Mouse (Mus musculus): ENCODE results near the gene Col9a1.

The Col9a1 gene

GRCm38 (mm10) chr1:24211621-24212385 lies 34.4 kb downstream of the Col9a1 start:
- no peak for ATAC-seq (ENCODE audit: insufficient number of reproducible peaks, low FRiP score, low TSS enrichment)

- no peak for ATAC-seq (ENCODE audit: insufficient number of reproducible peaks, low FRiP score, low TSS enrichment)
These were observed 41.6 kb downstream of the Col9a1 start for GRCm38 (mm10) chr1:24219041-24219440.

- ATAC-seq (ENCODE audit: insufficient number of reproducible peaks, low FRiP score, low TSS enrichment), result no peak
These were observed 44.8 kb downstream of the Col9a1 start for GRCm38 (mm10) chr1:24222231-24222630.

GRCm38 (mm10) chr1:24222981-24223612 lies 45.7 kb downstream of the Col9a1 start:
- ATAC-seq (ENCODE audit: insufficient number of reproducible peaks, low FRiP score, low TSS enrichment), result peak; percentile 60; the same call in 1 of the 2 replicates

GRCm38 (mm10) chr1:24225825-24226526 lies 48.6 kb downstream of the Col9a1 start:
- peak; percentile 74 for ATAC-seq (ENCODE audit: insufficient number of reproducible peaks, low FRiP score, low TSS enrichment)

GRCm38 (mm10) chr1:24226941-24227711 lies 49.7 kb downstream of the Col9a1 start:
- ATAC-seq (ENCODE audit: insufficient number of reproducible peaks, low FRiP score, low TSS enrichment), result peak; percentile 26; the same call in 1 of the 2 replicates

DNA sequence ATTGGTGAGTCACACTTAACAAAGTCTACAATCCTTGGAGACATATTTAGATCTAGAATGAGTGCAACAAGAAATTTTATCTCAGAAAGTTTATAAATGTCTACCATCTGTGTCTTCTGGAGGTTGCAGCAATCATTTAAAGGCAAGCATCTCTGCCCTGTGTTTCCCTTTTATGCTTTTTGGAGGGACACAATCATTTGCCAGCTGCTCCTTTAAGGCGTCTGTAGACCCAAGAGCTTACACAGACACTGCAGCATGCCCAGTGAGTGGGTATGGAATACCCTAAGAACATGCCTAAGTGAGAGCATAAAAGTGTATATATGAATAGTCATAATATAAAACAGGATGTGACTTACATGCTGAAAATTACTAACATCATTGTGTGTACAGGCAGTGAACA lies 52.1 kb downstream of the Col9a1 start:
- no peak for ATAC-seq (ENCODE audit: insufficient number of reproducible peaks, low FRiP score, low TSS enrichment)

DNA sequence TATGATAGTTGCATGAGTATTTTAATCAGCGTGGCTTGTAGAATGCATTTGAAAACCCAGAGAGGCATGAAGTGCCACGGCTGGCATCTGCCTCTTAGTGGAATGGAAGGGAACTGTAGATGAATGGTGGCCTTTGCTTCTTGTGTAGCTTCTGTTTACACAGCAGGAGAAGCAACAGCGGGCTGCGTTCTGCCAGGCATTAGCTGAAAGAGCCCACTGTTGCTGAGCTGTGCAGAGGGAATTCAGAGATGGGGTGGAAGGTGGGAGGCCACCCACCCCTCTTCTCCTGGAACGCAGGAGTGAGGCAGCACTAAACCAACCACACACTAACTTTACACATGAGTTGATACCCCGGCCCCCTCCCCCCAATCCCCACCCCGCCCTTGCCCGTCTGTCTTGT lies 53.0 kb downstream of the Col9a1 start:
- 0 out of 2 replicates have a peak, but pooled peaks have one; percentile 16 for ATAC-seq (ENCODE audit: insufficient number of reproducible peaks, low FRiP score, low TSS enrichment)

GRCm38 (mm10) chr1:24231504-24232270 lies 54.3 kb downstream of the Col9a1 start:
- no peak for ATAC-seq (ENCODE audit: insufficient number of reproducible peaks, low FRiP score, low TSS enrichment)

GRCm38 (mm10) chr1:24236330-24236729 lies 58.9 kb downstream of the Col9a1 start:
- ATAC-seq (ENCODE audit: insufficient number of reproducible peaks, low FRiP score, low TSS enrichment), result no peak

DNA sequence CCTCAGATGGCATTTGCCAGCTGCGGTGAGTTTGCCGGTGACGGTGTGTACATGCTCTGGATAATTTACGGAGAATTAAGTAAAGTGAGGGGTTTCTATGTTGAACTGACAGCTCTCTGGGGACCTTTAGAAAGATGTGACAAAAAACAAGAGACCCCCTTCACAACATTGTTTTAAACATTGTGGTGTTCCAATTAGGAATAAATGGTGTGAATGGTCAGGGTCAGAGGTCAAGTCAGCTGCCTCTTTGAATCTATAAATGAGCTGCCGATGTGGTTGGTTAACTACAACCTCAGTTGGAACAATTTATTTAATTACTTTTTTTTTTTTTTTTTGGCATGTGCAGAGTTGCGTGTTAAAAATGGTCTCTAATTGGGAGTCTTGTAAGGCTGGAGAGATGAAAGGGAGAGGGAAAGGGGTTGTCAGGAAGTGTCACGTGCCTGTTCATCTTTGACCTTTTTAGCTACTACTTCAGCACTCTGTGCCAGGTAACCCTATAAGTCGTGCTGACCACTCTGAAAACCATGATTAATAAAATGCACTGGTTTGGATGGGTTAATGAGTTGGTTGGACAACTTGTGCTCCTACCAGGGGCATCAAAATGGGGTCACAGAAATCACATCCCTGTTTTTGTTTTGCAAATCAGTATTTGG lies 62.8 kb downstream of the Col9a1 start:
- ATAC-seq (ENCODE audit: insufficient number of reproducible peaks, low FRiP score, low TSS enrichment), result no peak

DNA sequence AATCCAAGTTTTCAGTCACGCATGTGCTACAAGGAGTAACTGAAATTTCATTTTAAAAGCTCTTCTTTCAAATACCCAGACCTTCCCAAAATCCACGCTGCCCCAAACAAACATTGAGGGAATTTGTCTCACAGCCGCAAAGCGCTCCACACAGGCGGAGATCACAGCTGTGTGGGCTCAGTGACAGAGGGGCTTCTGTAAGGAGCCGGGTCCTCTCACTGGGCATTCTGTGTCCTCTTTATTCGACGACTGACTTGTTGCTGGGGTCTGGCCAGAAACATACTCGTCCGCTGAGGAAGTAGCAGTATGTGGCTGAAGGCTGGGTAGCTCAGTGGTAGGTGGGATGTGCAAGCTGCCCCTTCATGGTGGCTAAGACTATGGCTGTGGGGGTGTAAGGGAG lies 67.5 kb downstream of the Col9a1 start:
- no peak for ATAC-seq (ENCODE audit: insufficient number of reproducible peaks, low FRiP score, low TSS enrichment)

DNA sequence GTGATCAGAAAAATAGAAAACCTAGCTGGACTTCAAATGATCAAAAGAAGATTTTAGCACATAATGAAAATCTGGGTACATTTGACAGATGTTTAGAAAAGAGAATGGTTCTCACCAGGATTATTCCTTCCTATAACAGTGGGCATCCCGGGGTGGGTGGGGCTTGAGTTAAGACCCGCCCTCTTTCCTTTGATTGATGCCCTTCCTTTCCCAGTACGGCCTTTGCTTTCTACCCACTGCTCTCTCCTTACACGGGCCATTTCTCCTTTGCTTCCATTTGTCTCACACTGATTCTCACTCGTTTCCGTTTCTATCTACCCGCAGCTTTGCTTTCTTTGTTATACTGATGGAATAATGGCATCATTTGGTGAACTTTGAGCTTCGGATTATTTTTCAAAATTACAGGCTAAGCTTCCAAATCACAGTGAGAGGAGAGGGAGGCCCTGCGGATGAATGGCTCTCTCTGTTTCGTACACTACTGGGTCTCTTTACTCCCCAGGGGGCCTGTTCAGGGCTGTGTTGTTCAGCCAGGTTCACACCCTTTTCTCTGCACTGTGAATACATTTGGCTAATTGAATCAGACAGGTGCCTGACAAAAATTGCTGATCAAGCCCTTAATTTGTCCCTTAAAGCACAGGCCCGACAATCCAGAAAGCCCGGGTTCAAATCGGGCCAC lies 68.4 kb downstream of the Col9a1 start:
- ATAC-seq (ENCODE audit: insufficient number of reproducible peaks, low FRiP score, low TSS enrichment), result no peak

GRCm38 (mm10) chr1:24248294-24249104 lies 71.1 kb downstream of the Col9a1 start:
- ATAC-seq (ENCODE audit: insufficient number of reproducible peaks, low FRiP score, low TSS enrichment), result peak; percentile 57

DNA sequence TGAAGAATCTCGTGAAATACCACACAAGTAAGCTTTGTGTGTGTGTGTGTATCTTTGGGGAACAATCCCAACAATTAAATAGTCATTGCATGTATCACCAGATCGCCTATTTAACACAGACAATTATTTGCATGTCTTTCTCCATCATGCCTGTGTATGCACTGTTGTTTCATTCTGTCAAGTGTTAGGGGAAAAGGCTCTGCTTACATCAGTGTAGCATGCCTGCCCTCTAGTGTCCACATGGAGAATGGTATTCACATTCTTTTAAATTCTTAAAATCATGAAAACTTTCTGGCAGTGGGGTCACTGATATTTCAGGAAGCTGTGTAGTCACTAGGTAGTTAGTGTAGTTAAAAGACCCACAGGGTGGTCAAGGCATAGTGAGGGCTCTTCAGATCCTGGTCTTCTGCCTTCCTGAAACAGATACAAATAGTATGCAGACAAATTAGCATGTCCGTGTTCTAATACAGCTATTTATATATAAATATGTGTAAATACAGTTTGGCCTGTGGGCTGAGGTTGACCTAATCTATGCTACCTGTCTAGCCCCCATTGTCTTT lies 71.8 kb downstream of the Col9a1 start:
- ATAC-seq (ENCODE audit: insufficient number of reproducible peaks, low FRiP score, low TSS enrichment), result peak; percentile 81

DNA sequence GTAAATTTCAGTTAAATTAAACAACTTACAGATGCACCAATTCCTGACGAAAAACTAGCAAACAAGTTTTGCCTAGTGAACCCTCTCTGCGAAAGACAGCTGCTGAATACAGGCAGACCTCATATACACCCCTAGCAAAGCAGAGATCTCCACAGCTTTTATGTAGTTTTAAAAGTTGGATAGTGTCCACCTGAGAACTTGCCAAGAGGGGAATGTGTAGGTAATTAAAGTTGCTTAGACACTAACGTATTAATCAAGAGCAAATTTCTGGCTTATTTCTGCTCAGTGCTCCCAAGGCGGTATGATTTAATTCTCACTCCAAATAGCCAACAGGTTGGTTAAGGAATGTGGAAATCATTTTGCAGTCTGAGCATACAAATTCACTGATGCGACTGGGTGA lies 80.6 kb downstream of the Col9a1 start:
- ATAC-seq (ENCODE audit: insufficient number of reproducible peaks, low FRiP score, low TSS enrichment), result no peak

DNA sequence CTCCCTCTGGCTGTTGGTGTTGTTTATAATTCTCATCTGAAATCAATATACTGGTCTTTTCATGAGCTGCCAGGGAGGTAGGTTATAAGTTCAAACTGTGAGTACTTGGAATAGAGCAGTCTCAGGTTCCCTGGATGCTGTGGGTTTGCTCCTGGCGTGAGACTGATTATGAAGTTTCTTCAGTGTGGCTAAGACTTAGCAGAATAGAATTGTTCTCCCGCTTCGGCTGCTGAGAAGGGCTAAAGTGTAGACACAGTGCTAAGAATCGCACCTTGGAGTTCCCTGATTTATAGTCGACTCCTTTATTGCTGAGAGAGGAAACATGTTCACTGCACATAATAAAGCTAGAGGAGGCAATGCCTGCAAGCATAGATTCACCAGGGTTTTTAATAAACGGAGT lies 82.0 kb downstream of the Col9a1 start:
- ATAC-seq (ENCODE audit: insufficient number of reproducible peaks, low FRiP score, low TSS enrichment), result no peak

DNA sequence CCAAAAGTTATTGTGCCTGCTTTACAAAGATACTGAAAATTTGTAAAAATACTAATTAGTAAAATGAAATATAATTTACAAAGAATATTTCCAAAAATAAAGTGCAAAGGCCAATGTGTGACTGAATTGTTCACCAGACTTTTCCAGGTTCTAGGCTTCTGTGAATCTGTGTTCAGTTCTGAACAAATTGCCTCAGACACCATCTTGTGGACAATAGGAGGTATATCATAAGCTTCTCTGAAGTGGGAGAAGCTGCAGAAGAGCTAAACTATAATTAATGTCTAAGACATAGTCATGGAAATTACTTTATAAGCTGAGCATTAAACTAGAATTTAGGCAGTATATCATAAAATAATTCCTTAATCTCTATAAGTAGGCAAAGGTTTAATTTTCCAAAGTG lies 83.8 kb downstream of the Col9a1 start:
- ATAC-seq (ENCODE audit: insufficient number of reproducible peaks, low FRiP score, low TSS enrichment), result no peak

Data from cerebellum, adult (tissue).